Mouse (Mus musculus): Measurements from ENCODE around the gene Map1b.
A peak's percentile ranks its signal among the peaks of the same experiment; 100 is the strongest.

The Map1b gene

DNA sequence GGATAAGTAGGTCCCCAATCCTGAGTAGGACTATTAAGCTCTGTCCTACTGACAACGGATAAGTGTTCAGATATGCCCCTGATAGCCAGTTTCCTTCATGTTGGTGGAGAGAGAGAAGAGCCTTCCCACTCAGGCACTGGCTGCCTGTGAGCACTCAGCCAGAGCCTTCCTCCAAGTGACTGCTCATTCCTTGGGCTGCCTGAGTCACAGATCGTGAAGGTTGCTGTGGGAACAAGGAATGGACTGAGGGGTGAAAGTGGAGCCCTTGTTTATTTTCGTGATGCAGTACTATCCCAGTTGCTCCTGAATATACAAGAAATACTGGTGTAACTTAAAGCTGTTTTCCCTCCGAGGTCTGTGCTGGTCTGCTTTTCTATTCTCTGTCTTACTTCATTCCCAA, 117.0 kb downstream of the Map1b start:
- no peak for DNase-seq (ENCODE audit: low spot score)

GRCm38 (mm10) chr13:99398149-99398701, 118.1 kb downstream of the Map1b start:
- DNase-seq (ENCODE audit: low spot score): peak; percentile 29

GRCm38 (mm10) chr13:99397228-99397627, 119.1 kb downstream of the Map1b start:
- no peak for DNase-seq (ENCODE audit: low spot score)

- DNase-seq (ENCODE audit: low spot score): no peak
Measured at GRCm38 (mm10) chr13:99395531-99395930, 120.8 kb downstream of the Map1b start.

DNA sequence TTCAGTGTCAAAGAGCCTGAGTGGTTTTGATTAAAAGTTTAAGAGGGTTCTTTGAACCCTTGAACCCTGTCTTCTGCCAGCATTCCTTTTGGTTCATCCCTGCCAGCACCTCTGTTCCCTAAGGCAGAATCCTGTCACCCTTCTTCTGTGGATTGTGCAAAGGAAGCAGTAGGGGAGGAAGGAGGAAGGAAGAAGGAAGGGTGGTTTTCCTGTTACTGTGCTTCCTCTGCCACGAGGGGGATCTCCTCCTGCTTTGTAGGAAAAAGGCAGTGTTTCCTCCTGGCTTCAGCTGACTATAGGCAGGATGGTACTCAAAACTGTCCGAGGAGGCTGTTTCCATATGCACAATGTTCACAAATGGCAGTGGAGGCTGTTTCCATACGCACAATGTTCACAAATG, 121.6 kb downstream of the Map1b start:
- no peak for DNase-seq (ENCODE audit: low spot score)

GRCm38 (mm10) chr13:99393128-99393527, 123.2 kb downstream of the Map1b start:
- no peak for DNase-seq (ENCODE audit: low spot score)

DNA sequence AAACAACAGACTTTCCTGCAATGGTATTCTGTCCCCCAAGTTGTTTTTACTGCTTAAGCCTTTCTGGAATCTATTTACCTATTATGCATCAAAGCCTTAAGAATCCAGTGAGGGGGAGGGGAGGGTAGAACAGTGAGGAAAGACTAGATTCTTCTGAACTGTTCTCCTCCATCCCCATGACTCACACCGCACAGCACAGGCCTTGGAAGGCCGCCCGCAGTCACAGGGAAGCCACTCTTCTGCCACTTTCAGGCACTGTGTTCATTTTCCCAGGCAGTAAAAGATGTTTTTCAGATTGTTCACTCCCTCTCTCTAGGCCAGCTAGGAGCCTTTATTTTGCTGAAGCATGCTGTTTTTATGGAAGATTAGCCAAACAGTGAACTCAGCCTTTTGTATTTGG, 124.9 kb downstream of the Map1b start:
- DNase-seq (ENCODE audit: low spot score): peak; percentile 60

DNA sequence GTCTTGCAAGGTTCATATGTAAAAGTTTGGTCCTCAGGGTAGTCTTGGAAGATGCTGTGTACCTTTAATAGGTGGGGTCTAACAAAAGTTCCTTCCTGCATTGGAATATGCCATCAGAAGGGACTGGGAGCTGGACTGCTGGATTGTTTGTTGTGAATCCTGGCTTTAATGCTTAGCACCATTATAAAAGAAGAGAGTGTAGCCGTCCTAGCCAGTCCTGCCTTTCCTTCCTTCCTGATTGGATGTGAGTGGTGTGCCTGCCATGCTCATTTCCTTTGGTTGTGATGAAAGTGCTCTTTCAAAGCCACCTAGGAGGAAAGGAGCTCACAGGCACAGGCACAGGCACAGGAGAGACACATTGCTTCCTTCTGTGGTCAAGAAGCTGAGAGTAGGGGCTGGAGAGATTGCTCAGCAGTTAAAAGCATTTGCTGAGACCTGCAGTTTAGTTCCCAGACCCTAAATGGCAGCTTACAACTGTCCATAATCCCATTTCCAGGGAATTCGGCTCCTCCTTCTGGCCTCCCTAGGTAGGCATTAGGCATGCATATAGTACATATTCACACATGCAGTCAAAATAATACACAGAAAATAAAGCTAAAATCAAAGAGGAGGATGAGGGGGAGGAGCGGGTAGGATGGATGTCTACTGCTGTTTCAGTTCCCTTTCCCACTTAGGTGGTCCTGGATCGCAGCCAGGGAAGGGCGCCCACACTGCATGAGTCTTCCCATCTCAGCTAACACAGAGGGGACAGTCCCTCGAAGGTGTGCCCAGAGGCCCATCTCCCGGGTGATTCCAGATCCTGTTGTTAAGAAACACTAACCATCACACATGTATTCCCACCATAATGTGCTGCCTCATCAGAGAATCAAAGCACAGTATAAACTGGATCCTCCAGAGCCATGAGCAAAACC, 128.2 kb downstream of the Map1b start:
- DNase-seq (ENCODE audit: low spot score): no peak

DNA sequence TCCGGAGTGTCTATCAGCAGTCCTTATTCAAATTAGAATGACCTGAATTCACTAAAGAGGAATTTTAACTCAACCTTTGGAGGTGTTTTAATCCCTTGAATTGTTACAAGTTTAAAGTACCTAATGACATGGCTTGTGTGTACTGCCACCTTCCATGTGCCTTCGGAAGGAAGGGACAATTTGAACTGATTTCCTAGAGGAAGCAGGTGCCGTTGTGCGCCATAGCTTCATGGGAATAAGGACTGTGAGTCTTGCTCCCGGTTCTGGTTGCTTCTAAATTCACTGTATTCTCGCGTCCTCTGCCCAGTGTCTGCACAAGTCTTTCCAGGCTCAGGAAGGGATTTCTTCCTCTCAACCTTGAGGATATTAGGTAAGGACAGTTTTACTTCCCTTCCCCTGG, 130.0 kb downstream of the Map1b start:
- DNase-seq (ENCODE audit: low spot score): no peak

DNA sequence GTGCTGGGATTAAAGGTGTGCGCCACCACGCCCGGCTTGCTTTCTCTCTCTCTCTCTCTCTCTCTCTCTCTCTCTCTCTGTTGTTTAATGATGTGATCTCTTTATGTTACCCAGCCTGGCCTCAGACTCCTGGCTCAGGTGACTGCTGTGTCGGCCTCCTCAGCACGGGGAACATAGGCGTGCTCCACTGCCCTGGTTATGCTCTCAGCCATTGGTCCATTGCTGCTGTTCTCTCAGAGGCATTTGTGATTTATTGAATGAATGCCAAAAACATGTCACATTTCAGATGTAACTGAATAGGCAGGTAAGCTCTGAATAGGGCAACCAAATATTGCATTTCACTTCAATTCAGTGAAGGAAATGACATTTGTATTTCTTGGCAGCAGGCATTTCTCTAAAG, 130.4 kb downstream of the Map1b start:
- DNase-seq (ENCODE audit: low spot score): no peak

DNA sequence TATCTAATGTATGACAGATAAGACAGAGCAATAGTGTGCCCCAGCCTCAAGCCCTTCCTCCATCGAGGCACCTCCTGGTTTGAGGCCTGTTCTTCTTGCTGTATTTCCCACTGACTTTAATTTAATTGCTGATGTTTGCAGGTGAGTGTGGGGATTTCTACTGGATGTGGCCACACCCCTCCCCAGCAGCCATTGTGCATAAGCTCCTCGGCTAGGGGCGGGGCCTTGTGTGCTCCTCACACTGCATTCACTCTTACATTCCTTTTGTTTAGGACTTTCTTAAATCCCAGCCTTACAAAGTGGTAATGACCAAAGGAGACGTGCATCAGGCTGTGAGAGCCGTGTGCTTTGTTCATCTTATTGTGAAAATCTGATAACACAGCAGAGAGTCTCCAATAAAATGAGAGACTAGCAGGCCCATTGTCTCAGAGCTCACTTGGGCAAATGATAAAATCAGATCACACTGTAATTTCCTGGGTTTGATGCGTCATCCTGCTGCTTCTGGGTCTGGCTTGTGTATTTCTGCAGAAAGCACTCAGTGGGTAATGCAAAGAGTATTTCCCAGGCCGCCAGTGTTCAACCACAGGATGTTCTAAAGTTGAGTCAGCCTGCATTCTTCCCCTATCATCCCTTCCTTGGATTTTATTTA, 131.7 kb downstream of the Map1b start:
- DNase-seq (ENCODE audit: low spot score): no peak

GRCm38 (mm10) chr13:99382373-99382772, 134.0 kb downstream of the Map1b start:
- no peak for DNase-seq (ENCODE audit: low spot score)

DNA sequence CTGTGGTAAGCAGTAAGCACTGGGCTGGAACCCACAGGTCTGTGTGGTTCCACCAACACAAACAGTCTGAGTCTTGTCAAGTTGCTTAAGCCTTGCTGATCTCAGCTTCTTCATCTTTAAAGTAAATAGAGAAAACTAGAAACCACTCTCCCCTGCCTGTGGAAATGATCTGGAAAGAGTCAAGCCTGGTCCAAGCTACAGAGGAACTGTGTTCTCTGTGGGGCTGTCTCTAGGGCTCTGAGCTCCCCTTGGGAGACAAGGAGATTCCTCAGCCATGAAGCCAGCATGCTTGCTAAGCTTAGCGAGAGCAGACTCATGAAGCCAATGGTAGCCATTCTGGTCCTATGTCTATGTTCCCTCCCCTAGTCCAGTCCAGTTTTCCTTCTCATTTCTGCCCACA, 138.1 kb downstream of the Map1b start:
- no peak for DNase-seq (ENCODE audit: low spot score)

GRCm38 (mm10) chr13:99377055-99377454, 139.3 kb downstream of the Map1b start:
- no peak for DNase-seq (ENCODE audit: low spot score)

DNA sequence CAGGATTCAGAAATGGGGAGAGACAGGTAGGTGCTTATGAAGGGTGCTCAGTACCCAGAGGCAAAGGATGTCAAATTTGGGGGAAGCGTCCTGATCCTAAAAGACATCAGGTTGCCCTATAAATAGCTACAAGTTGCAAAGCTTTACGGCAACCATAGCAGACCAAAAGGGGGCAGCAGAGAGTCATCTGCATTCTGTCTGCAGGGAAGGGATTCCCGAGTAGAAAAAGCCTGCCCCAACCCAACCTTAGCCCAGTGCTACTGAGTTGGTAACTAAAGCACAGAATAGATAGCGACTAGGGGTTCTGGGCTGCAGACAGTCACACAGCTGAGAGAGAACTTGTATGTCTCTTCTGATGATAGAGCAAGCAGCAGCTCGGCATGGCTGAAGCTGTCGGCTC, 140.8 kb downstream of the Map1b start:
- DNase-seq (ENCODE audit: low spot score): peak; percentile 77

DNA sequence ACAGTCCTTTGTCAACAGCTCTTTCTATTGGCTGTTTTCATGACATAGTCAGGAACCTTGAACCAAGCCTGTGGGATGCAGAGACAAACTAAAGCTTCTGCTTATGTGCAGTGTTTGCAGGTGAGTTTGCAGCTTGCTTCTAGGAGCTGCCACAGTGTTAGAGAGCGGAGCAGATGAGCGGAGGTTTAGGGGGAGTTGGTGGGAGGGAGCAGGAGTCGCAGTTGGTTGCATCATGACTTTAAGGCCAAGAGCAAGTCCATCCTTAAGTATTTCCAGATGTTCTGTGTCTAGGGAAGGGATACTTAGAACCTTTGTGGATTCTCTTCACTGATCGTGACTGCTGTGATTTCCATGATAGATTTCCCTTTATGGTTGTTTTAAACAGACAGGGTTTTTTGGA, 142.1 kb downstream of the Map1b start:
- DNase-seq (ENCODE audit: low spot score): no peak

- no peak for DNase-seq (ENCODE audit: low spot score)
Measured at GRCm38 (mm10) chr13:99373684-99374083, 142.7 kb downstream of the Map1b start.
